Mouse (Mus musculus) E14TG2a.4 (cell line): Measurements from ENCODE around the gene Gm26920.

Experiments
- CTCF ChIP-seq: conservative IDR thresholded peaks from 2 replicates; pipeline ENCODE4 v1.5.1; 2014; ENCODE audit warnings: low read length
- NANOG ChIP-seq: IDR thresholded peaks from 2 replicates; pipeline ENCODE4 v1.6.1; 2014; ENCODE audit warnings: borderline replicate concordance, low read length, mixed read lengths
- POU5F1 ChIP-seq: IDR thresholded peaks from 2 replicates; pipeline ENCODE4 v1.6.1; 2014; ENCODE audit warnings: low read length, borderline replicate concordance

- no peak for TF ChIP-seq CTCF
- no peak for TF ChIP-seq POU5F1
- no peak for TF ChIP-seq NANOG
Measured at GRCm38 (mm10) chr7:30017226-30017625, 73.0 kb downstream of the Gm26920 start.
